Mouse (Mus musculus): ENCODE measurements around the gene Ank2.

GRCm38 (mm10) chr3:127404371-127404770 is 94.8 kb downstream of the Ank2 start:
- no peak for TF ChIP-seq CTCF (IDR thresholded peaks at IDR 0.05; ENCODE audit: borderline replicate concordance, control insufficient read depth, extremely low read depth, insufficient read depth, low read length, poor library complexity)
- no peak for TF ChIP-seq POLR2A (IDR thresholded peaks at IDR 0.05; ENCODE audit: control insufficient read depth, extremely low read depth, insufficient read depth, low read length, poor library complexity)

Data from thymus, adult 2 months (tissue).